Mouse (Mus musculus) left cerebral cortex, postnatal 36 days (tissue): Measurements from ENCODE around the gene Tepsin. TPM values are rescaled to one million over a fixed set of nuclear protein-coding genes. Genes with fewer than 3 reads are reported as not detected.

ENCODE experiments used
- DNase-seq, 2 experiments: peaks; one replicate each; pipeline ENCODE4 v3.0.0; 2021 to 2022; ENCODE audit warnings: low spot score in 2 of 2, mixed read lengths in 1 of 2
- intact Hi-C: fragments of 180-260 bp; cut with DNase I; formaldehyde crosslinking; loops from one replicate; pipeline ENCODE4 v1.15.1; 2025
- total RNA-seq, 2 experiments: library from RNA; stranded (reverse); gene quantifications; 2 replicates each; pipeline ENCODE4 v1.2.3; 2021

The Tepsin gene
- total RNA-seq: 10 to 100 TPM; 14.3 to 16.6 TPM

DNA sequence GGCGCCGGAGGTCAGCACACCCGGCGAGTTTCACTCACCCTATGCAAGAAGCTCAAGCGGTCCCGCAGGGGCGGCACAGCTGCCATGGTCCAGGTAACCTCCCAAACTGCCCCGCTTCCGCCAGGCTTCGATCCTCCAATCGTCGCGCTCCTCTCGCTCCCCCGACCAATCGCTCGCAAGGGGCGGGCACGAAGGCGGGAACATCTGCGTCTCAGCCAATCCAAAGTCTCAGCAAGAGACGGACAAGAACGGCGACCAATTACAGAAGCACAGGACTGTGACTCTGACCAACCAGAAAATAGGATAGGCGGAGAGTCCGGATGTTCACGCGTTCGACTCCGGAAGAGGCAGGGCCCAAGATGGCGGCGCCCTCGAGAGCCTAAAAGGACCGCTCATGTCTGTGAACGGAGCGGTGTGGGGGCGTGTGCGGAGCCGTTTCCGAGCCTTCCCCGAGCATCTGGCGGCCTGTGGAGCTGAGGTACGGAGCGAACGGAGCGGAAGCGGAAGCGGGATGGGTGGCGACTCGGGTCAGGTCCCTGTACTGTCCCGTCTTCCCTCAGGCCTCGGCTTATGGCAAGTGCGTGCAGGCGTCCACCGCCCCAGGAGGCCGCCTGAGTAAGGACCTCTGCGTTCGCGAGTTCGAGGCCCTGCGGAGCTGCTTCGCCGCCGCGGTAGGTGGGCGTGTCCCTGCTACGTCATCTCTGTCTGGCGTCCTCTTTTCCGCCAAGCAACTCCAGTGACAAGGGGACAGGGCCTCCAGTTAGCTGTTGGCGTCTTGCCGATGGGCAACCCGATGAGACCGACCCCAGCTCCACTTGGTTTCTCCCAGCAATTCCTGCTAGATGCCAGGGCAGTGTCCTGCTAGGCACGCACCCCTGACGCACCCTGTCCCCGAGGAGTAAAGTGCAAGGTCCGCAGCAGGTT, at the start of gene Tepsin, which contains the start of gene Ndufaf8:
Gene Tepsin (minus strand): TSS at position 144 of the 924 bp plus-strand sequence.
Gene Ndufaf8 (plus strand): TSS at position 341 of the 924 bp plus-strand sequence.
- intact Hi-C loops: loop anchor here (2.0 to 5.0 kb wide), 2 partner anchors 67 to 86 kb away; no protein-coding TSS in a partner anchor
- DNase-seq: peak; percentile 100

DNA sequence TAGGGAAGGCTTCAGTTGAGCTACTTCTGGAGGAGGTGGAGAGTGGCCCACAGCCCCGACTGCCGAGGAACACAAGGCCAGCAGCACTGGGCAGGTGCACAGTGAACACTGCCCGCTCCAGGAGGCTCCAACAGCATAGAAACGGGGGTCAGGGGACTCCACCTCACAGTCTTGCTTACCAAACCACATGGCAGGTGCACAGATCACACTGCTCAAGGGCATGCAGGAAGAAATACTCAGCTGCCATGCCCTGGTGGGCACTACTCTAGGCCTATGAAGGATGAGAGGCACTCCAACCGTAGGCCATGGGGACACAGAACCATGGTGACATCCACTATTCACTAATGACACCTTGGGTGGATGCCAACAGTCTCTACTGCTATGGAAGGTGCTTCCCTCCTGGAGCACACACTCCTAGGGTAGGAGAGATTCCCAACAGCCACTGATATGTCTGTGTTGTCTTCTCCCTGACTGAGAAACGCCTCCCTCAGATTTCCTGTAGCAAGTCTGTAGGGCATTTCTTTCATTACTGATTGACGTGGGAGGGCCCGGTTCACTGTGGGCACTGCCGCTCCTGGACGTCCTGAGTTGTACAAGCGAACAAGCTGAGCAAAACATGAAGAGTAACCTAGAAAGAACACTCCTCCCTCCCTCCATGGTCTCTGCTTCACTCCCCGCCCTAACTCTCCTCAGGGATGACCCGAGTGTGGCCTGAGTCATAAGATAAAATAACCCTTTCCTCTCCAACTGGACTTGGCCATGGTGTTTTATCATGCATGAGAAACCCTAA, 45.4 kb upstream of the Tepsin start:
- intact Hi-C loops: no loop called here

DNA sequence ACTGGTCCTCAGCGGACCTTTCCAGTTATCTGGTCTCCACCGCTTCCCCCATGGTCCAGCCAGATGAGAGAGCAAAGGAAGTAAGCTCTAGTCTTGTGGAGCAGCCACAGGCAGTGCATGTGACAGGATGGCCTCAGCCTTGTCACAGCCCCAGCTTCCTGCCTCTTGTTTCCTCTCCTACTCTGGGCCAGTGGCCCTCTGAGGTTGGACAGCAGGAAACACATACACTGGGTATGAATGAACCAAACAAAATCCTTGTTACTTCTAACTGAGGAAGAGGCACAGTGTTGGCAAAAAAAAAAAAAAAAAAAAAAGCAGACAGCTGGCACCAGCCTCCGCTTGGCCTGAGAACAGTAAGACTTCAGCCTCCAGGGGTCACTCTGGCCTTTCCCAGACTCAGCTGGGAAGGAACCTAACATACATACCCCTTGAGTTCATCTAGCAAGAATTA, 44.1 kb upstream of the Tepsin start:
- DNase-seq: no peak

More for the DNA sequence above, 45.4 kb upstream of the Tepsin start:
- no peak for DNase-seq

DNA sequence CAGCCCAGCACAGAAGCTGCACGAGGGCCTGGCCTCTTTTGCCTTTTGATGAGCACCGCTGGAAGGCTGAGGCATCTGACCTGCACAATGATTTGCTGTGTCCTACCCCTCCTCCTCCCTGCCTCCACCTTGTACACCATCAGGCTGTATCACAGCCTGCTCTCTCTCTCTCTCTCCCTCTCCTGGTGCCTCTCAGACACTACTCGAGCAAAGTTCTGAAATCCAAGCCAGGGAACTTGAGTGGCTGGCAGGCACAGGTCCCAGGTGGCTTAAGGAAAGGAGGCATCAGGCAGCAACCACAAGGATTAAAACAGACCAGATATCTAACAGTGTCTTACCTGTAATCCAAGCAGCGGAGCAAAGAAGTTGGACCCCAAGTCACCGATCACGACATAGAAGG, 41.7 kb upstream of the Tepsin start:
- intact Hi-C loops: no loop called here
- DNase-seq: no peak

More for the DNA sequence above, 44.1 kb upstream of the Tepsin start:
- intact Hi-C loops: no loop called here

DNA sequence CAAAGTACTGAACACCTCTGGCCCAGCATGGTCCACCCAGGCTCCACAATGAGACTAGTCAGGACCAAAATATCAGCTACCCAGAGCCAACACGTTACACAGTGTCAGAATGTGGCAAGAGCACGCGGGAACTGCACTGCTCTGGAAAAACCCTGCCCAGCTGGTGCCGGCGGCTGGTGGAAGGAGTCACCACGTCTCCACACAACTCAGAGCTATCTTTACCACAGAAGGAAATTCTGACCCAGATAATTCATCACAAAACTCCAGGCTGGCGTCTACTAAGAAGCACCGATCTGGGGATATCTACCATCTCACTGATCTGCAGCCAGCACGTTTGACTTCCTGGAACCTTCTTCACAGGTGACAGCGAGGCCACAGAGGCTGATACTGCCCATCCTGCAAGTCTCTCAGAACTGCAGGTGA, 40.8 kb upstream of the Tepsin start:
- peak in 1 of 2 experiments; percentile 39 for DNase-seq
- intact Hi-C loops: no loop called here

DNA sequence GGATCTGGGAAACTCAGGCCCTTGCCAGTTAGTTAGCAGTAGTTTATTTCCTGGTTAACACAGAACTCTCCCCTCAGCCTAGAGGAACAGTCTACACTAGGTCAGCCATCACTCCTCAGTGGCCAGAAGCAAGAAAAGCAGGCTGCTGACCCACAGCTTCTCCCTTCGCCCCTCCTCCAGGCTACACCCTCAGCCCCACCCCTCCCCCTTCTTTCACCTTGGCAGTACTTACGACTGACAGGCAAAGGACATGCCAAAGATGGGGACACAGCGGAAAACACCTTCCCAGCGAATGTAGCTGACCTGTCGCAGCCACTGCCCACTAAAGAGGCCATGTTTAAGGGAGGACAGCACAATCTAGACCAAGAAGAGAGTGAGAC, 39.1 kb upstream of the Tepsin start:
- no peak for DNase-seq
- intact Hi-C loops: no loop called here

DNA sequence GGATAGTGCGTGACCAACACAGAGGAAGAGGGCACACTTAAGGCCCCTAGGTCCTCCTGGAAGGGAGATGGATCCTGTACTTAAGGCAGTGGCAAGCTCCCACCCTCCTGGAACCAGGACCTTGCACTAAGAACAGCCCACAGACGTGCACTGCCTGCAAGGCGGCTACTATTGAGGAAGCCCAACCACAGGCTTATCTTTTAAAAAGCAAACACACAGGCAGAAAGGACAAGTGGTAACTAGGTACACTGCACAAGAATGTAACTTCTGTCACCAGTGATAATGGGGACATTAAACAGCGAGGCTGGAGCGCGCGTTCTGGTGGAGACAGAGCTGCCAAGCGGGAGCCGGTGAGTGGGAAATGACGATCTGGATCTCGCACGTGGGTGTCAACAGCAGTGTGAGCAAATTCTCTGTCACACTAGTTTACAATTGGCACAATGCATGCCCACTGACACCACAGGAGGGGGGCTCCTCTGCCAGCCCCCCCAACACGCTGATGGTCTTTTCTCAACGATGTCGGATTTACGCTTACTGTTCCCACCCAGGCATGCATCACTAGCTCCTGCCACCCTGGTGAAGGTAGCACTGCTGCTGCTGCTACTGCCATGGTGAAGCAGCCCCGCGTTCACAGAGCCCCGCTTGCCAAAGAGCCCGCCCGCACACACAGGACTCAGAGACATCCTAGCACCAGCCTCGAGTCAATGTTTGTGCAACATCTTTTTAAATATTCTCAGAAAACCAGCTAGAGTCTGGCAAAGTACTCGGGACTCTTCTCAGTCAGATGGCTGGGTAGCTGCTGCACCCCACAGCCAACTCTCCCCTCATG, 38.5 kb upstream of the Tepsin start:
- peak; percentile 76 to 87 for DNase-seq
- intact Hi-C loops: no loop called here

DNA sequence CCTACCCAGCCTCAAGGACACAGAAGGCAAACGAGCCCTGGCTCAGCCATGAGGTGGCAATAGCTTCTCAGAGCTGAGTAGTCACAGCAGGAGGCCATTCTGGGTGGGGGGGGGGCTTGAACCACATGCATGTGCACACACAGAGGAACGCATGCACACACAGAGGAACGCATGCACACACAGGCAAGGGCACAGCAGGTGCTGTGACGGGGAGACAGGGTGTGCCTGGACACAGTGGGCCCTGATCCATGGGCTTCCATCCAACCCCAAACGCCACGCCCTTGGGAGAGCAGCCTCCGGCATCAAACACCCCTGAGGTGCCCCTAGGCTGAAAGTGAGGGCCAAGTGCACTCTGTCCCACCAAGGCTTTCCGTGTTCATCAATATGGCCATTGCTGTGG, 37.7 kb upstream of the Tepsin start:
- intact Hi-C loops: no loop called here
- no peak for DNase-seq

DNA sequence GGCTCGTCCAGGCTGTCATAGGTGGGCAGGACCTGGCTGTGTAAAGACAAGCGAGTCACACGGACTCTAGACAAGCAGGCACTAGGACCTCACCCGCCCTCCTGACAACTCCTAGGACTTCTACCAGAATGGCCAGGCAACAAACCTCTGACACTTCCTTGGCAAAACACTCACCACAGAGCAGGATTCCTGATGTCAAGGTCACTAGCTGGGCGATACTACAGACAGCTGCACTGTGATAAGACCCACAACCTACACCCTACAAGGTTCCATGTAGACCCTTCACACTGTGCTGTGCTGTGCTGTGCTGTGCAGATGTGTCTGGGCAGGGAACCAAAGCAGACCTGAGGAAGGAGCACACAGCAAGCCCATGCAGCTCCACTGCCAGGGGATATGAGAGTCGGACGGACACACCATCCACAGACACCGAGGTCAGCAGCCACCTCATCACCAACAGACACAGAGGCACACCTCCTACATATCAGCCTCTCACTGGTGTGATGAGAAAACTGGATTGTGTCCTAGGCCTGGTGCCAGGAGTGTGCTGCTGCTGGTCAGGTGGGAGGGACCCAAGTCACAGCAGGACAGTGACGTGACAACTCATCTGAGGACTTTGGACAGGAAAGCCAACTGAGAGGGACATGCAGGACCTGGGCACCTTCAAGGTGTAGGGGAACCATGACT, 36.5 kb upstream of the Tepsin start:
- DNase-seq: no peak
- intact Hi-C loops: no loop called here

DNA sequence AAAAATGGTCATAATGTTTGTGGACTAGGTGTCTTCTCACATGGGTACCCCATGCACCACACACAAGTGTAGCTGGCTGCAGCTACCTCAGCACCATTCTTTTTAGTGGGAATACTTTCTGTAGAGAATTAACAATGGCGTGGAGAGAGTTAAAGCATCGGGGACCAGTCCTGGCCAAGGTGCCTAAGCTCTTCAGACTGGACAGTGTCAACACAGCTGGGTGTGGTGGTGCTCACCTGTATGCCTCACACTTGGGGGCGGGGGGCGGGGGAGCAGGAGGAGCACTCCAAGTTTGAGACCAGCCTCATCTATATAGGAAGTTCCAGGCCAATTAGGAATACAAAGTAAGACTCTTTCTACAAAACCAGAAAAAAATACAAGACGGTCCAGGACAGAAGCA, 35.6 kb upstream of the Tepsin start:
- no peak for DNase-seq
- intact Hi-C loops: no loop called here

DNA sequence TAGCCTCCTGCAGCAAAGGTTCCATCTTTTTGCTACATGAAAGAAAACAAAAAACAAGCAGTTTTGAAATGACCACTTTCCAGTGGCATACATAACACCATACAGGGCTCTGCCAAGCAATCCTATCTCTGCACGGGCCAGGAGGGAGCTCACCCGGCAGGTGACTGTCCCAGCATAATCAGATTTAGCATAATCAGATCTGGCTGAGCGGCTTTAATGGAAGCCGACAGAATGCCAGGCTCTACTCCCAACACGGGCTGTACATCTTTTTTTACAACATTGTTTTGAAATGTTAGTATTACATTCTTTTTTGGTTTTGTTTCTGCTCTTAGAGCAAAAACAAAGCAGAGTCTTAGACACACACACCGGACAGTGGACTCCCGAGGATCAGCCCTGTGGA, 30.8 kb upstream of the Tepsin start:
- intact Hi-C loops: no loop called here
- DNase-seq: no peak

DNA sequence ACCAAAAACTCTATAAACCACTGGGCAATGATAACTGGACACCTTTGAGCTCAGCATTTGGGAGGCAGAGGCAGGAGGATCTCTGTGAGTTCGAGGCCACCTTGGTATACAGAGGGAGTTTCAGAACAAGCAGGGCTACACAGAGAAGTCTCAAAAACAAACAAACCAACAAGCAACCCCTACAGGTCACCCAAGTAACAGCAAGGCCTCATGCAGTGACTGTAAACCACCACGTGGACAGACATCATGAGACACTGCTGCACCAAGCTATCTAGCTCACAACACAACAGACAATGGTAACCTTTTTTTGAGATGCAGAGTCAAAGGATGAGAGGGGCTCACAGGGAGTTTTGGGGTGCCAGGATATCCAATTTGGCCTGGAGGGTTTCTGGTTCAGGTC, 28.3 kb upstream of the Tepsin start:
- DNase-seq: no peak
- intact Hi-C loops: no loop called here

DNA sequence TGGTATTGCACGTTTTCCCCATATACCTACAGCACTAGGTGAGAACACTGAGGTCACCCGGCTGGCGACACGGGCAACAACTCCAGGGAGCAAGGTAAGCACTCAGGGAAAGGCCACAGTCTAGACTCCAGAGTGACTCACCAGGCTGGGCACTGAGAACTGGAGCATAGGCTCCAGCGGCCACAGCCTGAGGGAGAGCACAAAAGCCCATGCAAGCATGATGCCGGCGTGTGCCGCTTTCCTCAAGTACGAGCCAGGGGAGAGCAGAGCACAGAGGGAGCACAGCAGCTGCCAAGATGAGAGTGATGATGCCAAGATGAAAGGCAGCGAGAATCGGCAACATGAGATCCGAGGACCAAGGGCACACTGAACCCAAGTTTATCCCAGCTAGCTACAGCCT, 23.6 kb upstream of the Tepsin start:
- no peak for DNase-seq
- intact Hi-C loops: no loop called here

DNA sequence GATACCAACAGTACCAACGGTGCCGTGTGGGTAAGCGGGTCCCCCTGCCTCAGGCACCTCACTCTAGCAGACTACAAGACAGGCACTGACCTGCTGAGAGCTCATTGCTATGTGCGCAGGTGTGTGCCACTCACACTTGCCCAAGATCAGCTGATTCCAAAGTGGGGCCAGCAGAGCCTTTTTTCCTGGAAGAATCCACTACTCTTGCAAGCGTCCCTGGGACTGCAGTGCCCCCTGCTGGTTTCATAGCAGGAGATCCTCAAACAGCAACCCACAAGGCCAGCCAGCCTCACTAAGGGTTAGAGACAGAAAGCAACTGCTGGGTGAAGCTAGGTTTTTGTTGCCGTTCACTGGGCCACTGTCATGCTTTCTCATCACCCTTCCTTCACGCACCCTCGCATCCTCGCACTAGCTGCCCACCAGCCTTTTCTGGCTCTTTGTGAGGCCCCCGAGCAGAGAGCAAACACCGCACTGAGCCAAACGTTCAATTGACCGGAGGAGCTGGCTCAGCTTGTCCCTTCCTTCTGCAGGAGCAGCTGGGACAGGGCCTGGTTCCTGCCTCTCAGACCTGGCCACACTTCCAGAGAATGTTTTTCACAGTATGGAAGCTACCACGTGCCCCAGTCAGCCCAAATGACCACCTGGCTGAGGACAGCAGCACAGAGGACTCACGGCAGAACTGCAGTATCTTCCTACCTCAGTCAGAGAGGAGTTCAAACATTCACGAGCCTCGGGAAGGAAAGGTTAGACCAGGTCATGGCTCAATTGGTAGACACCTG, 22.3 kb upstream of the Tepsin start:
- peak; percentile 56 to 69 for DNase-seq
- intact Hi-C loops: no loop called here

DNA sequence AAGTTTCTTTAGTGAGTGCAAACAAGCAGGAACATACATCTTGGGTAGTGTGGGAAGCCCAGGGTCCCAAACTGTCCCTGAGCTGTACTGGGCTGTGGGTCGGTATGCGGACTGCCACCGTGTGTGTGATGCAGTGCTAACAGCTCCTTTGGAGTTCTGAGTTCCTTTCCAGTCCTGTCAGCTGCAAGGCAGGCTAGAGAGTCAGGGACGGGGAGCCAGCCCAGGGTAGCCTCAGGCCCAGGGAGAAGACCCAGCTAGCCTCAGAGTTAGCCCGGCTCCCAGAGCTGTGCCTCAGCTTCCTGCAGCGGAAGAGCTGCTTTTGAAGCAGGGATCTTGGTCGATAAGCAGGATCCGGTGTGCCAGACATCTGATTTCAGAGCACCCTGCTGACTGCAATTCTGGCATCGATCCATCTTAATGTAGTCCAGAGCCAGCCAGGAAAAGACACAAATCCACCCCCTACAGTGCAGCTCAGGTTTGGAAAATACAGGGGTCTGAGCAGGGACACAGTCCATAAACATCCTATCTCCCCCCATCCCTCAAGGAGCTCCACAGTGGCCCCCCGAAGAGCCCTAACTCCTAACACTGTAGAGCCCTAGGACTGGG, 21.5 kb upstream of the Tepsin start:
- intact Hi-C loops: no loop called here

DNA sequence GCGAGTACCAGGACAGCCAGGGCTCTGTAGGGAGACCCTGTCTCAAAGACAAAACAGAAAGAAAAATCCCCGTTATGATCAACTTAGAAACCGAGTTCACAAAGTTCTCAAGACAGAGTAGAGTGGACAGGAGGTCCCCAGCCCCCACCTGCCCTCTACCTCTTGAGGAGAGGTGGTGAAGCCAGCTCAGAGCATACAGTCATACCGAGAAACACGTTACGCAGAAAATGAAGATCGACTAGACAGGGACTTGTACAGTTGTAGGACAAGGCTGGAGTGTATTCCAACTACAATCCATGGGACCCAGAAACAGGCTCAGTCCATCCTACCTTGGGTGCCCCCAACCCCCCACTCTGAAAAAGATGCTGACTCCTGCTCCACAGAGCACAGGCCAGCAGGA, 20.6 kb upstream of the Tepsin start:
- no peak for DNase-seq
- intact Hi-C loops: no loop called here

More for the DNA sequence above, 21.5 kb upstream of the Tepsin start:
- DNase-seq: no peak

DNA sequence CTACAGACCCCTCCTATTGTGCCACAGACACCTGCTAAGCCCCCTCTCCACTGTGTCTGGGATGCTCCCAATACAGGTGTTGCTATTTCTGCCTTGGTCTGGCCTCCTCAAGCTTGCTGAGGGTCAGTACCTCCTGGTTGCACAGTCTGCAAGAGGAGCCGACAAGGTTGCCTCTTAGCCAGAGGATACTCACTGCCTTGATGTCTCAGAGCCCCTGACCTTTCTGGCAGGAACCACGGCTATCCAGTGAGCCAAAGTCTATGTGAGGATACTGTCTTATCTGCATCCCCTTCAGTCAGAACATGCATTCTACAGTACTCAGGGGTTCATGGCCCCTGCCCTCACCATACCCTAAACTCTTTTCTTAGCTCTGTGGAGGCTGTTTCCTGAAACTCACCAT, 19.1 kb upstream of the Tepsin start:
- intact Hi-C loops: no loop called here
- DNase-seq: no peak
